Mouse (Mus musculus): ENCODE results near the gene Sec14l2.

DNA sequence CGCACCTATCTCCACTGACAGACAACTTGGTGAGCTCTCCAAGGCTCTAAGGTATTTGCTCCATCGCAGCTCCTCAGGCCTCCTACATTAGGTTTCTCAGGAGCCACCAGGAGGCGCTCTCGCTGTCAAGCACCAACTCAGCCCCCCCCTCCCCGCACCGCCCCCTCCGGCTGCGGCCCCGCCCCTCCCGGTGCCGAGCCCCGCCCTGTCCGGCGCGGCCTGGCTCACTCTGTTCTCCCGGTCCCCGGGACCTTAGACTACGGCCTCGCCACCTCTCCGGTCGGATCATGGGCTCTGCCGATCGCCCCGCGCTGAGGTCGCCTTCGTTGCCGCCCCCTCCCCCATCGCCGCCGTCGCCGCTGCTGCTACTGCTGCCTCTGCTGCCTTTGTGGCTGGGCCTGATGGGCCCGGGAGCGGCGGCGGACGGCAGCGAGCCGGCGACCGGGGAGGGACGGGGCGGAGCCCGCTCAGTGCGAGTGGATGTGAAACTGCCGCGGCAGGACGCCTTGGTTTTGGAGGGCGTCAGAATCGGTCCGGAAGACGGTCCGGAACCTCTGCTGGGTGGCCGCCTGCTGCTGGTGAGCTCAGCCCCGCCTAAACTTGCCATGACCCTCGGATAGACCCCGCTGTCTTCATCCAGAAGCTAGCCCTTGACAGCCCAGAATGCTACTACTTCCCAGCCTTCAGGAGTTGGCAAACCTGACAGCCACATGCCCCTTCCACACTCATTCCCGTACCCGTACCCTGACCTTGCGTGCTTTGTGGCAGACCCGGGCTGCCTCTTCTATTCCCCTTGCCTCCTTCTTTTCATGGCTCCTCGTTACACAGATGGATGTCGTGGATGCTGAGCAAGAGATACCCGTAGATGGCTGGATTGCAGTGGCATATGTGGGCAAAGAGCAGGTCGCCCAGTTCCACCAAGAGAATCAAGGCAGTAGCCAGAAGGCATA lies 12.0 kb upstream of the Sec14l2 start, which contains the start of gene Rnf215:
- TF ChIP-seq CTCF (IDR thresholded peaks at IDR 0.05; ENCODE audit: borderline replicate concordance, control insufficient read depth, extremely low read depth, insufficient read depth, low read length, poor library complexity) (0 out of 2 replicates have a peak, but pooled peaks have one; percentile 4), POLR2A (IDR thresholded peaks at IDR 0.05; ENCODE audit: control insufficient read depth, extremely low read depth, insufficient read depth, low read length, poor library complexity) (peak; percentile 24; the same call in 1 of the 2 replicates)

Measured in thymus, adult 2 months (tissue).